Mouse (Mus musculus): ENCODE data around the gene Zfp277. TPM values are rescaled to one million over a fixed set of nuclear protein-coding genes. Genes with fewer than 3 reads are reported as not detected.

The Zfp277 gene
- polyA plus RNA-seq, 1 experiment: 2.7 TPM

DNA sequence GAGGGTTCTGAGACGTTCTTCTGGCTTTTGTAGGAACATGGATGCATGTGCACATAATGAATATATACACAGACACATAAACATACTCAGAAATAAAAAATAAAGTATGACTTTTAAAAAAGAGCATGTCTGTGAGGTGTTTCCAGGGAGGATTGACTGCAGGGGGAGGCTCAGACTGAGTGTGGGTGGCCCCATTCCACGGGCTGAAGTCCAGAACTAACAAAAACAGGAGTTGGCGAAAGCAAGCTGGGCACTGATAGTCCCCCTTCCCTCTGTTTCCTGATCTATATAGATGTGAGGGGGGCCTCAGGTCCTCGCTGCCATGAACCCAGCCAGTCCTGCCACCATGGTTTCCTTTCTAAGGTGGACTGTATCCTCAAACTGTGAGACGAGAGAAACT, 57.9 kb downstream of the Zfp277 start:
- TF ChIP-seq POLR2A (IDR thresholded peaks at IDR 0.05; ENCODE audit: low read depth, low read length): no peak
- TF ChIP-seq CTCF (IDR thresholded peaks at IDR 0.05; ENCODE audit: extremely low read depth, insufficient read depth, insufficient read length, insufficient replicate concordance): no peak

GRCm38 (mm10) chr12:40385301-40385700, 60.4 kb downstream of the Zfp277 start:
- Histone ChIP-seq H3K4me3 (ENCODE audit: extremely low read depth, insufficient read depth, insufficient read length) (no peak overlapping the region), H3K36me3 (ENCODE audit: control insufficient read depth, insufficient read depth, low read length) (no peaks in the 10 kb centered on the region), H3K4me1 (ENCODE audit: control insufficient read depth, insufficient read depth, insufficient read length) (peaks cover 3% of the 10 kb centered on the region; the same call in 1 of the 2 replicates), H3K27me3 (ENCODE audit: control insufficient read depth, insufficient read depth, low read length) (no peaks in the 10 kb centered on the region), H3K27ac (ENCODE audit: insufficient read depth, low read length) (no peak overlapping the region)
- no peak for DNase-seq (ENCODE audit: low read depth in 1 of 2, low spot score in 2 of 2)
- 97% methylated on average over 4 of the region's 4 CpGs for WGBS
- TF ChIP-seq POLR2A (IDR thresholded peaks at IDR 0.05; ENCODE audit: low read depth, low read length) (no peak), CTCF (IDR thresholded peaks at IDR 0.05; ENCODE audit: extremely low read depth, insufficient read depth, insufficient read length, insufficient replicate concordance) (no peak)

More for the DNA sequence above, 57.9 kb downstream of the Zfp277 start:
- 89% methylated on average over 5 of the region's 5 CpGs for WGBS
- Histone ChIP-seq H3K4me3 (ENCODE audit: extremely low read depth, insufficient read depth, insufficient read length) (no peak overlapping the region), H3K27ac (ENCODE audit: insufficient read depth, low read length) (no peak overlapping the region), H3K36me3 (ENCODE audit: control insufficient read depth, insufficient read depth, low read length) (no peaks in the 10 kb centered on the region), H3K4me1 (ENCODE audit: control insufficient read depth, insufficient read depth, insufficient read length) (no peaks in the 10 kb centered on the region), H3K27me3 (ENCODE audit: control insufficient read depth, insufficient read depth, low read length) (no peaks in the 10 kb centered on the region)
- no peak for DNase-seq (ENCODE audit: low read depth in 1 of 2, low spot score in 2 of 2)

GRCm38 (mm10) chr12:40383718-40384117, 62.0 kb downstream of the Zfp277 start:
- WGBS: 91% methylated on average over 6 of the region's 6 CpGs
- no peaks in the 10 kb centered on the region for H3K36me3 ChIP-seq (ENCODE audit: control insufficient read depth, insufficient read depth, low read length)
- H3K27me3 ChIP-seq (ENCODE audit: control insufficient read depth, insufficient read depth, low read length): no peaks in the 10 kb centered on the region
- DNase-seq (ENCODE audit: low read depth in 1 of 2, low spot score in 2 of 2): no peak
- peaks cover 3% of the 10 kb centered on the region for H3K4me1 ChIP-seq (ENCODE audit: control insufficient read depth, insufficient read depth, insufficient read length)
- TF ChIP-seq POLR2A (IDR thresholded peaks at IDR 0.05; ENCODE audit: low read depth, low read length) (no peak), CTCF (IDR thresholded peaks at IDR 0.05; ENCODE audit: extremely low read depth, insufficient read depth, insufficient read length, insufficient replicate concordance) (no peak)
- no peak overlapping the region for H3K4me3 ChIP-seq (ENCODE audit: extremely low read depth, insufficient read depth, insufficient read length)
- no peak overlapping the region for H3K27ac ChIP-seq (ENCODE audit: insufficient read depth, low read length)

DNA sequence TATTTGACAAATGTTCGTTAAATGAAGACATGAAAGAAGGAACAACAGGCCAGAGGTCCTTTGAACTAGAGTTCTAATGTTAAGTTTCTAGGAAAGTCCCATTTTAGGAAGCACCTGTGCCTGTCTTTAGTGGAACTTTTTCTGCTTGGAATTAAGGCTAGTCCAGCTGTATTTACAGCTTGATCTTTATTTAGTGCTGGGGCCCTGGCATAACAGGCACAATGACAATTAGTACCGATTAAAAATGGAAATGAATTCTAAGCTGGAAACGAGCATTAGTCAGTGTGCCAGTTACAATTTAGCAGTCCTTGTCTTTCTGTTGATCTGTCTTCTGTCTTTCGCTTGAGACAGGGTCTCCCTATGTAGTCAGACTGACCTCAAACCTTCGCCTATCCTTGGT, 63.2 kb downstream of the Zfp277 start:
- Histone ChIP-seq H3K27me3 (ENCODE audit: control insufficient read depth, insufficient read depth, low read length) (no peaks in the 10 kb centered on the region), H3K36me3 (ENCODE audit: control insufficient read depth, insufficient read depth, low read length) (no peaks in the 10 kb centered on the region), H3K4me1 (ENCODE audit: control insufficient read depth, insufficient read depth, insufficient read length) (peaks cover 3% of the 10 kb centered on the region), H3K4me3 (ENCODE audit: extremely low read depth, insufficient read depth, insufficient read length) (no peak overlapping the region), H3K27ac (ENCODE audit: insufficient read depth, low read length) (no peak overlapping the region)
- TF ChIP-seq CTCF (IDR thresholded peaks at IDR 0.05; ENCODE audit: extremely low read depth, insufficient read depth, insufficient read length, insufficient replicate concordance) (no peak), POLR2A (IDR thresholded peaks at IDR 0.05; ENCODE audit: low read depth, low read length) (no peak)
- no peak for DNase-seq (ENCODE audit: low read depth in 1 of 2, low spot score in 2 of 2)
- 82% methylated on average over 5 of the region's 5 CpGs for WGBS

DNA sequence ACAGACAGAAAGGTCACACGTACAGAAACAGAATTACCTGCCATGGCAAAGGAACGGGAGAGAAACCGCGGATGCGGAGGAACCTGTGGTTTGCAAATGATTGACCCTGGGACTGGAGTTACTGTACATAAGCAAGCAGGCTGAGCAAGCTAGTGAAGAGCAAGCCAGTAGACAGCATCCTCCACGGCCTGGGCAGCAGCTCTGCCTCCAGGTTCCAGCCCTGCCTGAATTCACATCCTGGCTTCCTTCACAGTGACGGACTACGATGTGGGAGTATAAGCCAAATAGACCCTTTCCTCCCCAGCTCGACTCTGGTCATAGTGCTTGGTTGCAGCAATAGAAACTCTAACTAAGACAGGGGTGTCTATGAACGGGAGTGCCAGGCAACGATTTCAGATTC, 63.9 kb downstream of the Zfp277 start:
- Histone ChIP-seq H3K4me1 (ENCODE audit: control insufficient read depth, insufficient read depth, insufficient read length) (peaks cover 3% of the 10 kb centered on the region), H3K36me3 (ENCODE audit: control insufficient read depth, insufficient read depth, low read length) (no peaks in the 10 kb centered on the region), H3K27me3 (ENCODE audit: control insufficient read depth, insufficient read depth, low read length) (no peaks in the 10 kb centered on the region), H3K27ac (ENCODE audit: insufficient read depth, low read length) (no peak overlapping the region), H3K4me3 (ENCODE audit: extremely low read depth, insufficient read depth, insufficient read length) (no peak overlapping the region)
- WGBS: 70% methylated on average over 11 of the region's 11 CpGs
- TF ChIP-seq CTCF (IDR thresholded peaks at IDR 0.05; ENCODE audit: extremely low read depth, insufficient read depth, insufficient read length, insufficient replicate concordance) (no peak), POLR2A (IDR thresholded peaks at IDR 0.05; ENCODE audit: low read depth, low read length) (no peak)
- no peak for DNase-seq (ENCODE audit: low read depth in 1 of 2, low spot score in 2 of 2)

- Histone ChIP-seq H3K27ac (ENCODE audit: insufficient read depth, low read length) (no peak overlapping the region; the same call in 1 of the 2 replicates), H3K4me3 (ENCODE audit: extremely low read depth, insufficient read depth, insufficient read length) (peak overlapping the region; percentile 26), H3K4me1 (ENCODE audit: control insufficient read depth, insufficient read depth, insufficient read length) (peaks cover 3% of the 10 kb centered on the region), H3K27me3 (ENCODE audit: control insufficient read depth, insufficient read depth, low read length) (no peaks in the 10 kb centered on the region), H3K36me3 (ENCODE audit: control insufficient read depth, insufficient read depth, low read length) (no peaks in the 10 kb centered on the region)
- DNase-seq (ENCODE audit: low read depth in 1 of 2, low spot score in 2 of 2): peak in 1 of 2 experiments; percentile 9
- 47% methylated on average over 10 of the region's 10 CpGs for WGBS
- TF ChIP-seq POLR2A (IDR thresholded peaks at IDR 0.05; ENCODE audit: low read depth, low read length) (no peak), CTCF (IDR thresholded peaks at IDR 0.05; ENCODE audit: extremely low read depth, insufficient read depth, insufficient read length, insufficient replicate concordance) (no peak)
These were observed 64.4 kb downstream of the Zfp277 start for GRCm38 (mm10) chr12:40381173-40381801.

- H3K27ac ChIP-seq (ENCODE audit: insufficient read depth, low read length): no peak overlapping the region
- peaks cover 3% of the 10 kb centered on the region for H3K4me1 ChIP-seq (ENCODE audit: control insufficient read depth, insufficient read depth, insufficient read length)
- no peaks in the 10 kb centered on the region for H3K27me3 ChIP-seq (ENCODE audit: control insufficient read depth, insufficient read depth, low read length)
- TF ChIP-seq CTCF (IDR thresholded peaks at IDR 0.05; ENCODE audit: extremely low read depth, insufficient read depth, insufficient read length, insufficient replicate concordance) (no peak), POLR2A (IDR thresholded peaks at IDR 0.05; ENCODE audit: low read depth, low read length) (no peak)
- H3K4me3 ChIP-seq (ENCODE audit: extremely low read depth, insufficient read depth, insufficient read length): no peak overlapping the region
- 25% methylated on average over 4 of the region's 4 CpGs for WGBS
- peak; percentile 14 to 21 for DNase-seq (ENCODE audit: low read depth in 1 of 2, low spot score in 2 of 2)
- H3K36me3 ChIP-seq (ENCODE audit: control insufficient read depth, insufficient read depth, low read length): no peaks in the 10 kb centered on the region
These were observed 66.2 kb downstream of the Zfp277 start for GRCm38 (mm10) chr12:40379538-40379923.
